Mouse (Mus musculus): ENCODE results near the gene 2810408A11Rik.

2810408A11Rik gene

DNA sequence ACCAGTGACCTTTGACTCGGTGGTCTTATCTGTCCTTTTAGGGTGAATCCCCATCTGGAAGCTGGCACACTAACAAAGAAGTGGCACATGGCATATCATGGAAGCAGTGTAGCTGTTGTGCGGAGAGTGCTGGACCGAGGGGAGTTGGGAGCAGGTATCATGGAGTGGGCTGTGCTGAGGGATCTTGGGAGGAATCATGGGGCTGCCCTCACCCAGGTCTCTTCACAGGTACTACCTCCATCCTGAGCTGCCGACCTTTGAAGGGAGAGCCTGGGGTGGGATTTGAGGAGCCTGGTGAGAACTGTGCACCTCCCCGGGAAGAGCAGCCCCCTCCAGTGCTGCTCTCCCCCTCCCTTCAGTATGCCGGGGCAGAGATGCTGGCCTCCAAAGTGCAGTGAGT, 10.9 kb upstream of the 2810408A11Rik start:
- DNase-seq = no peak

DNA sequence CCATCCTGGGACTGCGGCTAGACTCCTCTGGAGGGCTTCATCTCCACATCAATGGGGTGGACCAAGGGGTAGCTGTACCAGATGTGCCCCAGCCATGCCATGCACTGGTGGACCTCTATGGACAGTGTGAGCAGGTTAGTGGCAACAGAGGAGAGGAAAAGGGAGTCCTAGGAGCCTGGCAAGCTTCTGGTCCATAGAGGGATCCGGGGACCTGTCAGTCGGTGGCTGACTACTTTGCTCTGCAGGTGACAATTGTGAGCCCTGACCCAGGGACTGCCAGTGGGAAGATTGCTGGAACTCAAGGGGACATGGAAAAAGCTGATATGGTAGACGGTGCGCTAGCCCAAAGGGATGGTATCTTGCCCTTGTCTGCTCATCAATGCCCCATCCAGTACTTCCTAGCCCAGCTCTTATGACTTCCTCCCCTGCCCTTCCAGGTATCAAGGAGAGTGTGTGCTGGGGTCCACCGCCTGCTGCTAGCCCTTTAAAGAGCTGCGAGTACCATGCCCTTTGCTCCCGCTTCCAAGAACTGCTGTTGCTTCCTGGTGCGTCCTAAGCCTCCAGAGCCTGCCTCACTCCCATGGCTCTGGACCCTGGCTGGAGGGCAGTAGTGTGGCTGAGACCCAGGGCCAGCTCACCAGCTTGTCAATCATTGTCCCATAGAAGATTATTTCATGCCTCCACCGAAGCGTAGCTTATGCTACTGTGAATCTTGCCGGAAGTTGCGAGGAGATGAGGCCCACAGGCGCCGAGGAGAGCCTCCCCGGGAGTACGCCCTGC, 10.2 kb upstream of the 2810408A11Rik start:
- peak; percentile 82 to 84 for DNase-seq

DNA sequence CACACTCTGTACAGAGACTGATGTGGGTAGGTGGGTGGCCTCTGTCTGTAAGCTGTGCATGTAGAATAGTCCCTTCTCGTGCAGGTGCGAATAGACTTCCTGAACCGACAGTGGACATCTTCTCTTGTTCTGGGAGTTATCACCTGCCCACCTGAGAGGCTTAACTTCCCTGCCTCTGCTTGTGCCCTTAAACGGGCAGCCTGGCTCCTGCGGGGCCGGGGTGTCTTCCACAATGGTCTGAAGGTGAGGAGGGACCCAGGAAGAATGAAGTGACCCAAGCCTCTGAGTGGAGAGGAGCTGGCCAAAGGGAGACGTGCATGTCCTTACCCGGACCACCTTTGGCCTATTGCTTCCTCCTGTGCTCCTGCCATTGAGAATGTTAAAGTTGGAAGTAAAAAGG, 9.4 kb upstream of the 2810408A11Rik start:
- DNase-seq = no peak

DNA sequence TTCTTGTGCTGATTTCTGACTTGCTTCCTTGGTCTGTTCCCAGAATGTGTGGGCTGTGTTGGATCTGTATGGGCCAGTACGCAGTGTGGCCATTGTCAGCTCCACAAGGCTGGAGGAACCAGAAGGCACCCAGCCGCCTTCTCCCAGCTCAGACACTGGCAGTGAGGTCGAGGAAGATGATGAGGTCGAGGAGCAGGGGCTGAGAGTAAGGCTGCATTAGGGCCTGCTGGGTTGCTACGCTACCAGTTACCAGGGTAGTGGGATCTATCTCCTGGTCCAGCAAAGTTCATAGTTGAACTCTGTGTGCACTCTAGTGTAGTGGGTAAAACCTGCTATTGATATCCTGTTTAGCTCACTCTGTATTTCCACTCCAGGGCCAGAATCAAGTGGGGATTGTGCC, 8.4 kb upstream of the 2810408A11Rik start:
- no peak for DNase-seq

DNA sequence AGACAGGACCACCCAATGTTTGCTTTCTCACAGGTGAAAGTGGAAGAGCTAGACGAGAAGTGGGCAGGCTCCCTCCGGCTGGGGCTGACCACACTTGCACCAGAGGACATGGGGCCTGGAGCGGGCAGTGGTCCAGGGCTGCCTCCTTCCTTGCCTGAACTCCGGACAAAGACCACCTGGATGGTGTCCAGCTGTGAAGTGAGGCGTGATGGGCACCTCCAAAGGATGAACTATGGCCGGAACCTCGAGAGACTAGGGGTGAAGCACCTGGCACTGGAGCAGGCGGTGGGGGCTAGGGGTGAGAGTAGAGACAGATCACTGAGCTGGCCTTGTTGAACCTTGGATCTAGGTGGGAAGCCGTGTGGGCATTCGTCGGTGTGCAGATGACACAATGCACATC, 7.9 kb upstream of the 2810408A11Rik start:
- DNase-seq = peak; percentile 96 to 97

DNA sequence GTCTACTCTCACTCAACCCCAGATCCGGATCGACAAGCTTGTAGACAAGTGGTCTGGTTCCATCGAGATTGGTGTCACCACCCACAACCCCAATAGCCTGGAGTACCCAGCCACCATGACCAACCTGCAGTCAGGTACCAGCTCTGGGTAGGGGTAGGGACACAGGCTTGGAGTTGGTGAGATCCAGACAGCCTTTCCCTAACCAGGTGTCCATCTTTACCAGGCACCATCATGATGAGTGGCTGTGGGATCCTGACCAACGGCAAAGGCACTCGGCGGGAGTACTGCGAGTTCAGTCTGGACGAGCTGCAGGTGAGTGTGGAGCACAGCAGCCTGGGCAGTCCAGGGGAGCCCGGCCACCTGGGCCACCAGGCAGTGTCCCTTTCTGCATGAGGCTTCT, 3.5 kb upstream of the 2810408A11Rik start:
- DNase-seq = no peak

DNA sequence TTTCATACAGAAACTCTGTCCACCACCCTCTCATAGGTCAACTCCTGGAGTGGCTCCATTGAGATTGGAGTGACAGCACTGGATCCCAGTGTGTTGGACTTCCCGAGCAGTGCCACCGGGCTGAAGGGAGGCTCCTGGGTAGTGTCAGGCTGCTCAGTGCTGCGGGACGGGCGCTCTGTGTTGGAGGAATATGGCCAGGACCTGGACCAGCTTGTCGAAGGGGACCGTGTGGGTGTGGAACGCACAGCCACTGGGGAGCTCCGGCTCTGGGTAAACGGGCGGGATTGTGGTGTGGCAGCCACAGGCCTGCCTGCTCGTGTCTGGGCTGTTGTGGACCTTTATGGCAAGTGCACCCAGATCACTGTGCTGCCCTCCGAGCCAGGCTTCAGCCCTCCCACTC, 2.2 kb upstream of the 2810408A11Rik start:
- DNase-seq = no peak

DNA sequence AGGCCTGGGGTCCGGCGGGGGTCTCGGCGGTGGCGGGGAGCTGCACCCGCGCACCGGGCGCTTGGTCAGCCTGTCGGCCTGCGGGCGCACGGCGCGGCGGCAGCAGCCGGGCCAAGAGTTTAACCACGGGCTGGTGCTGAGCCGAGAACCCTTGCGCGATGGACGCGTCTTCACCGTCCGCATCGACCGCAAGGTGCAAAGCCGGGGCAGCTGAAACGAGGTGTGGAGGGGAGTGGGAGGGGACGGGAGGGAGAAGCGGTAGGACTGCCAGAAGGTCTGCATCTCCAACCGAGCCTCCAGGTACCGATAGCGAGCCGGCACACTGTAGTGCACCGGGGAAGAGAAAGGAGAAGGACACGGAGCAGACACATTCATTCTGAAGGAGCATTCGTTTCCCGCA, 1.2 kb upstream of the 2810408A11Rik start:
- DNase-seq = no peak

DNA sequence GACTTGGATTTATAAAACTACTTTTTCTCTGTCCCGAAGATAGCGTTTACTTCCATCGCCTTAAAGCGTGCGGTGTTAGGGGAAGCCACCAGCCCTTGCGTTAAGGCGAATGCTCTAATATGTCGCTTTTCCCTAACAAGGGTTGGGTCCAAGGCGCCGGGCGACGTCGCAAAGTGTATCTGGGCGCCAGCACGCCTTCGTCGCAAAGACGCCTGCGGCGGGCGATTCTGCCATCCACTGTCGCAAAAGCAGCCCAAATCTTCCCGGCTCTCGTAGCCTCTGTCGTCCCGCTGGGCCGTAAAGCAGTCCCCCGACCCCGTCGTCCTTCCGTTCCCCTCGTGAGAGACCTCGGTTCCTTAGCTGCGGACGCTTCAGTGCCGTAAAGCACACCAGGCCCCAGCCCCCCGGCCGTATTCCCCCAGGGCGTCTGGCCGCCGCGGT, 639 bp upstream of the 2810408A11Rik start:
- peak; percentile 95 to 98 for DNase-seq

DNA sequence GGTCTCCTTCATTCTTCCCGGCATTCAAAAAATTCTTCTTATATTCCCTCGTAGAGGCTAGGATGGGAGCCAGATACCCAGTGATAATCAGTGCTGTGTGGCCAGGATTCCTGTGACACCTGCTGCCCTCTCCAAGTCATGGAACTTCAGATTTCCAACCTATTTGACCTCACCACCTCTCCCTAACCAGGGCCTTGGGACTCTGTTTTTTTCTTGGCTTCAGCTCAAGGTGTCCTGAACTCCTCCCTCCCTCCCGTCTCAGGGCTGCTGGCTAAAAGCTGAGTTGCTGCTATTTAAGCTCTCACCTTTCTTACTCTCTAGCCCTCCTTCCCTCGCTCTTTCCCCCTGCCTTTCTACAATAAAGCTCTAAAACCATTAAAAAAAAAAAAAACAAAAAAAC, 917 bp downstream of the 2810408A11Rik start:
- DNase-seq = peak in 1 of 2 experiments; percentile 59

DNA sequence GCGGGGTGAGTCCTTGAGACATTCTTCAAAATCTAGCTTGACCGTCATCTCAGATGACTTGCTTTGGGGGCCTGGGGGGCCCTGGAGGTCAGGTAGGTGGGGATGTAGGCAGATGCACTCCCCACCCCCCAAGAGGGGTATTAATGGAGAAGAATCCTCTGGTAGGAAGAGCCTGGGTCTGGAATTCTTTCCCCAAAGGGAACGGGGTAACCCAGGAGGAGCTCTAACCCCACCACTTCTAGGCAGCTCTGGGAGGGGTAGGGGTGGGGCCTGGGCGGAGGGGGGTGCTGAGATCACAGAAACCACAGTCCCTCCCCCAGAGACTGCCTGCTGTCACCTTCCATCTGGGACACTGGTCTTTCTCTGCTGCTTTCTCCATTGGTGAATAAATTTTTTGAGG, 5.5 kb downstream of the 2810408A11Rik start, which contains the start of gene Acap1:
Gene Acap1, minus strand, starts transcription at position 249 of the 400 bp plus-strand sequence.
- no peak for DNase-seq

DNA sequence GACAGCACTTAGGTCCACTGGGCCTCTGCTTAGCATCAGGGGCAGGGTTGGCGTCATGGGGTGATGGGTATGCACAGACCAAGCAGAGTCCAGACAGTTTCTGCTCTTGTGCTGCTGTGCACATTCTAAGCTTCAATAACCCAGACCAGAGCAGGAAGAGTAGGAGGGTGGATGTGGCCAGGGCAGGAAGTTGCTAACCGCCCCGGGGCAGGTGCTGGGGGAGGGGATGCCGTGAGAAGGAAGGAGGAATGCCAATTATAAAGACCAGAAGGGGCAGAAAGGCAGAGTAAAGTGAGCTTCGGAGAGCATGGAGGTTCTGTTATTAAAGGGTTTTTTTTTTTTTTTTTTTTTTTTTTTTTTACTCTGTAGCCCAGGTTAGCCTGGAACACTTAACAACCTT, 6.1 kb downstream of the 2810408A11Rik start:
- DNase-seq = no peak

DNA sequence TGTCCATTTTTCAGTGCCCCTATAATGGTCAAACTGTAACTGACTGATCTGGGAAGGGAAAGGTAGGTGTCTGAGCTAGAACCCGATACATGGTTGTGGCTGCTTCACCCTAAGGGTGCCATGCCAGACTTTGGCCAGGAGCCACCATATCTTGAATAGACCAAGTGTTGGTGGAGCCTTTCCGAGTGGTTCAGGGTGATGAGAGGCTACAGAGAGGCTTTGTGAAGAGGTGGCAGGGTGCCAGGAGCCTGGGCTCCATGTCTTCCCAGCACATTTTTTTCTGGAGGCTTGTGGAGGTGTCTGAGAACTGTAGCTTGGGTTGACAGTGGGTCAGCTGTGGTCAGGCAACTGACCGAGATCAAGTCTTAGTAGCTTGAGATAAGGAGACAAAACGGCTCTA, 9.3 kb downstream of the 2810408A11Rik start:
- no peak for DNase-seq

DNA sequence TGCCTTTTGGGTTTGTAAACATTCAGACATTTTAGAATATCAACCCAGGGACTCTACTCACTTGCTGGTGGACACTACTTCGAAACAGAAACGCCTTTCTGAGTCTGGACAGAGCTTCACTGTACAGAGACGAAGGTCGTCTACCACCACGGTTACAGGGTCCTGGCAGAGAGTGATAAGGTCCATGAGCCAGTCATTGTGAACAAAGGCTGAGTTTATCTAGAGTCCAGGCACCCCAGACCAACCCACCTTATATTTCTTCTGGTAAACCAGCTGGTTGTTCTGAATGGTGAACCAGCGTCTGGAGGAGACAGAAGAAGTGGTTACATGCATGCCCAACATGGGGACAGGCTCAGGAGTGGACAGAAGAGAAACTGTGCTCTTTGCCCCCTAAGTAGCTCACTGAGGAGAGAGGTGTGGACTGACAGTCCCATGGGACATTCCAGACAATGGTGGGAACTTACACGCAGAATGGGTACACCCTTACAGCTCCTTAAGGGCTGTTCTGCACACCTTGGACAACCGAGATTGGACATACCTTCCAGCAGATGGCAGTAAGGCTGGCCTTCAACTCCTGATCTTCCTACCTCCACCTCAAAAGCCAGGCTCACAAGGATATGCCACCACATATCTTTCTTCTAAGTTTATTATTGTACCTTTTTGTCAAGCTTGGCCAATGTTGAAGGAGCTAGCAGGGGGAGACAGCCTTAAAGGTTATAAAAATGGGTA, 13.7 kb downstream of the 2810408A11Rik start:
- peak; percentile 64 to 68 for DNase-seq

DNA sequence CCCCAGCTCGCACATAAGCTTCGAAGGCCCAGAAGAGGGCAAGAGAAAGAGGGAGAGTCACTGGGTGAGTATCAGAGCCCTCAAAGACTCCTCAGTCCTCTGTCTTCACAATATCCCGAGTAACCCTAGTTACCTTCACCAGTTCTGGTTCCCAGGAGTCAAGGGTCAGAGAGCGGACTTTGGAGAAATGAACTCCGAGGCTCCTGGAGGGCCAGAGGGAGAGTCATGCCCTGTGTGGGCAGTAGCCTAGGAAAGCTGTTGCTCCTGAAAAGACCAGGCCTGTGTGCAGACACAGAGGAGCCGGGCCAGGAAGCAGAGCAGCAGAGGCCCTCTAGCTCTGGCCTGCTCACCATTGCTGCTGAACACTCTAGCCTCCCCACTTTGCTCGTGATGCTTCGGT, 16.1 kb downstream of the 2810408A11Rik start:
- DNase-seq = peak in 1 of 2 experiments; percentile 52

DNA sequence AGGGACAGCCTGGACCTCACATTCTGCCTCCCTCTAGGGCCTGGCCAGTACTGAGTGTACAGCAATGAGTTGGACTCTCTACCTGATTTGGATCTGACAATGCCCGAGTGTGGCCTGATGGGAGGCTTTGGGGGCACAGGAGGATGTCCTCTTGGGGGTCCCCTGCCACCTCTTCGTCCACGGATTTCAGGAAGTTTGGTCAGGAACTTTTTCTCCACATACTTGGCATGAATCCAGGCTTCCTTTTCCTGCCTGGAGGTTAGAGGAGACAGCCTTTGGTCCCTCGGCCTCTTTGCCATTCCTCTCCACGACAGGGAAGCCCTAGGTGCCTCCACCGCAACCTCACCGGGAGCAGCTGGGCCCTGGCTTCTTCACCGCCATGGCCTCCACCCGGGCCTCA, 16.5 kb downstream of the 2810408A11Rik start:
- DNase-seq = peak in 1 of 2 experiments; percentile 47

DNA sequence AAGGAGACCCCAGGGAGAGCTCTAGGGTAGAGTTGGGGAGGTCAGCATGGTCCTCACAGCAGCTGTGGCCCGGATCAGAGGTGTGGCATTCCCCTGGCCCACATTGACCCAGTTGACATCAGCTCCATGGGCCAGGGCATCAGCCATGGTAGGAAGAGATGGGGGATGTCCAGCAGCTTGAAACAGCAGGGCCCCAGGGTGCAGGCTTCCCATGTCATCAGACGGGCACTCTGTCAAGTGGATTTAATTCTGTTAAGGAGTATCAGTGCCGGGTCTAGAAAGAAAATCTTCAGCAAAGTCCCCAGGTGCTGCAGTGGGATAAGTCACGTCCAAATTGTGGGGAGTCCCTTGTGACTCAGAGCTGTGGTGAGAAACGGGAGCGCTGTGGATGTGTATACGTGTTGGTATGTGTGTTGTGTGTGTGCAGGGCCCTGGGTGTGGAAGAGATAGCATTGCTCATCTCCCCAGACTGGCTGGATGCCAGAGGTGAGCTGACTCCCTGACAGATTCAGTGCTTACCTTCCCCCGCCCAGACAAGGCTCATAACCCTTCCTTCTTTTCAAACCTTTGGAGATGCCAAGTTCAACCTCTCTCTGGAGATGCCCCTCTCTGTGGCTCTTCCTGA, 17.1 kb downstream of the 2810408A11Rik start:
- DNase-seq = peak in 1 of 2 experiments; percentile 54

DNA sequence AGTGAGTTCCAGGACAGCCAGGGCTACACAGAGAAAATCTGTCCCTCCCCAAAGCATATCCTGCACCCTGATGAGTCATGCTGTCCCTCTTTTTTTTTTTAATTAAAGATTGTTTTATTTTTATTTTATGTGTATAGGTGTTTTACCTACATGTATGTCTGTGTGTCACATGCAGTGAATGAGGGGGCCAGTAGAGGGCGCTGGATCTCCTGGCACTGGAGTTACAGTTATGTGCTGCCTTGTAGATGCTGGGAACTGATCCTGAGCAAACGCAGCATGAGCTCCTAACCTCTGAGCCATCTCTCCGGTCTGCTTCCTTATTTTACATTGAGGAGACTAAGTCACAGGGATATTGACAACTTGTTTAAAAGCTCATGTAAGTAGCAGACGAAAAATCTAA, 17.7 kb downstream of the 2810408A11Rik start:
- DNase-seq = peak in 1 of 2 experiments; percentile 65

DNA sequence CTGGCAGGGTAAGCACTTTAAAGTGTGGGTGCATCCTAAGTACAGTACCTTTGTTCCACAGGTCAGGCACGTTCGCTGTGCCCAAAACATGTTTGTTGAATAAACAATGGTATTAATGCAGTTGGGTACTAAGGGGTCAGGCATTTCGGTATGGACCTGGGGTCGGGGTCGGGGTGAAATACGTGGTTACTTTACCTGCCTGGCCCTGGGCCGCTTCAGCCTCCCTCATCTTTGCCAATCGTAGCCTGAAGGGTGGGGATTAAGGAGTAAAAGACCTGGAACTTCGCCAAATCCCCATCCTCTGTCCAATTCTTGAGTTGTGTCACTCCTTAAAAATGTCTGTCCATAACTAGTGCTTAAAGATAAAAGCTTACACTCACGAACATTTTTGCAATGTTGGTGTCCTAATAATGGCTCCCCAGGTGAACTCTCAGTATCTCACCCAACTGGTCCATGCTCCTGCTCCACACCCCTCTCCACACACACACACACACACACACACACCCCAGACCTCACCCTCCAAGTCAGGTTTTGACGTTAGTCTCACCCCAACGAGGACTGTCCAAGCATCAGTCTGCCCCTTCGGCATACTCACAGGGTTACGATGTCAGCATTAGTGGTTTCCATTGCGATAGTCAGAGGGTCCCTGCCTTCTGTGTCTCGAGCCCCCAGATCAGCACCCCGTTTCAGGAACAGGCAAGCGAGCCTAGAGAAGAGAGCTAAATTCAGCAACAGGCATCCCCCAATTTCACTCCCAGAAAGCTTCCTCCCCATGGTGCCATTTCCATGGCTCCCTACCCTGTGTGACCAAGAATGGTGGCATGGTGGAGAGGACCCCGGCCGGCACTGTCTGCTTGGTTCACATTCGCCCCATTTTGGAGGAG, 18.8 kb downstream of the 2810408A11Rik start:
- DNase-seq = no peak

DNA sequence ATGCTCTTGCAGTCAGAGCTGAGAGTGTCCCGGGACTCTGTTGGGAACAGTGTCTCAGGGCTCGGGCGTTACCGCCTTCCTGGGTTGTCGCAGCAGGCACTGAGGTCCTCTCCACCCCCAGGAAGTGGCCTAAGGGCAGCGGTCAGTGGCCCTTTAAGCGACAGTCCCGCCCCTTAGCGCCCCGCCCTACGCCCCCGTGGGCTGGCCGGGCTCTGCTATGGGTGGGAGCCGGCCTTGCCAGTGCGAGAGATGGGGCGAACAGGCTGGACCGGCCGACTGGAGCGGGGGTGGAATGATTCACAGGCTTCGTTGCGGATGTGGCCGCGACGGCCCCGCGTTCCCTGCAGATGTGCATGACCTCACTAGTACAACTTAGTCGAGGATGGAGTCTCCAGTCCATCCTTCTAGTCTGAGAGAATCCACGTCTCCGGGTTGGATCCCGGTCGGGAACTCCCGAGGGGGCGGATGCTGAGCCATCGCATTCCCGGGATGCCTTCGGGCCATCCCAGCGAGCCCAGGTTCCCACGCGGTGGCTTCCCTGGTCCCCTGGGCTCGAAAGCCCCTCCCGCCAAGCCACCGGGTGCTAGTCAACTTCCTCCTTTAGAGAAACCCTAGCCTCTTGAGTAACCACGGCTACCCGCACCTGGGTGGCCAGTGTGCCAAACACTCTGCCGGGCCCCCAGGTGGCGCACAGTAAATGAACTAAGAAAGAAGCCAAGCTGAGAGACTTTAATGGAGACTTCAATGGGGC, 19.8 kb downstream of the 2810408A11Rik start, which contains the start of gene Kctd11:
Gene Kctd11, minus strand, starts transcription at position 554 of the 751 bp plus-strand sequence.
- peak; percentile 94 for DNase-seq

DNA sequence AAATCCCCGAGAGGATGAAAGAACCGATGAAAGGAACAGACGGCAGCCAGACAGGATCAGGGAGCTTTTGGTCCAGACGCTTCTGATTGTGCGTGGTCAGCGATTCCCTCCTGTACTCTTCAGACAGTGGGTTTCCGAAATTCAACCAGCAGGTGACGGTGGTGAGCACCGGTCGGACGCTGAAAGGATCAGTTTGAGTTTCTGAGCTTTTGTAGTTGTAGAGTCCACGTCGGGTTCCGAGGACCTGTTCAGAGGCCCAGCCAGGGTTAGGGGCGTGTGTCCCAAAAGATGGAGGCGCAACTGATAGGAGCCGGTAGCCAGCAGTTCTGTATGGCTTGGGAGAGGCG, 20.3 kb downstream of the 2810408A11Rik start:
- peak; percentile 84 to 88 for DNase-seq

DNA sequence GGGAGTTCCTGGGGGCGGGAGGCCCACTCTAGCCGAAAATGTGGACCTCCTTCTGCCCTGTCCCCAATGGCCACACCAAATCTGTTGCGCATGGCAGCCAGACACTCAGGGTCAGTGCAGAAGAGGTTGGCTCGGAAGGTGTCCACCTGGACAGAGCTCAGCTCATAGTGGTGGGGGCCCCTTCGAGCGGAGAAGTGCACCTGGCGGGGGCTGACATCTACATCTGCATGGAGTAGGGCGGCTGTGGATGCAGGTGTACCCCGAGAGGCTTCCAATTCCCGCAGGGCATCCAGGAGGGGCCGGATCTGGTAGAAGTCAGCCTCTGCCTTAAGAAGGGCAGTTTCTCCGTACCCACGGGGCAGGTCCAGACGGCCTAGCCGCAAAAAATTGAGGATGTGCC, 21.1 kb downstream of the 2810408A11Rik start:
- no peak for DNase-seq

All from kidney, postnatal 36 days (tissue).